Mouse (Mus musculus): ENCODE measurements at regions not wholly inside any gene's neighbourhood (a gene's known extent, or its start where the extent isn't known, plus 50 kb on each side); places are given as distances from the start of the nearest gene placed in this dataset.

GRCm38 (mm10) chr14:102925769-102926443 is 56.5 kb downstream of the Kctd12 start:
- DNase-seq = no peak

- DNase-seq = peak in 1 of 2 experiments; percentile 31
Observed at GRCm38 (mm10) chr14:102924674-102925073, 57.8 kb downstream of the Kctd12 start.

GRCm38 (mm10) chr14:102922496-102922993 is 59.9 kb downstream of the Kctd12 start:
- peak in 1 of 2 experiments; percentile 58 for DNase-seq

GRCm38 (mm10) chr14:102920415-102920814 is 62.0 kb downstream of the Kctd12 start:
- DNase-seq = no peak

GRCm38 (mm10) chr14:102919261-102919801 is 63.1 kb downstream of the Kctd12 start:
- DNase-seq = no peak

- no peak for DNase-seq
Observed at GRCm38 (mm10) chr14:102917929-102918328, 64.5 kb downstream of the Kctd12 start.

- DNase-seq = no peak
Observed at GRCm38 (mm10) chr14:102915918-102916317, 66.5 kb downstream of the Kctd12 start.

GRCm38 (mm10) chr14:102911582-102911981 is 70.9 kb downstream of the Kctd12 start:
- no peak for DNase-seq

GRCm38 (mm10) chr14:102908990-102909389 is 73.4 kb downstream of the Kctd12 start:
- DNase-seq = no peak

- DNase-seq = peak in 1 of 2 experiments; percentile 28
Observed at GRCm38 (mm10) chr14:102907411-102908103, 74.9 kb downstream of the Kctd12 start.

- peak in 1 of 2 experiments; percentile 20 for DNase-seq
Observed at GRCm38 (mm10) chr14:102906826-102907225, 75.6 kb downstream of the Kctd12 start.

- peak in 1 of 2 experiments; percentile 40 for DNase-seq
Observed at GRCm38 (mm10) chr14:102906286-102906685, 76.2 kb downstream of the Kctd12 start.

GRCm38 (mm10) chr14:102902906-102903305 is 79.5 kb downstream of the Kctd12 start:
- DNase-seq = peak; percentile 79 to 84

- DNase-seq = no peak
Observed at GRCm38 (mm10) chr14:102902236-102902635, 80.2 kb downstream of the Kctd12 start.

- peak; percentile 66 to 68 for DNase-seq
Observed at GRCm38 (mm10) chr14:102898445-102898844, 84.0 kb downstream of the Kctd12 start.

GRCm38 (mm10) chr14:102897039-102897438 is 85.4 kb downstream of the Kctd12 start:
- DNase-seq = no peak

GRCm38 (mm10) chr14:102896527-102896926 is 85.9 kb downstream of the Kctd12 start:
- no peak for DNase-seq

GRCm38 (mm10) chr14:102893241-102893640 is 89.2 kb downstream of the Kctd12 start:
- DNase-seq = no peak

GRCm38 (mm10) chr14:102891552-102891951 is 90.9 kb downstream of the Kctd12 start:
- no peak for DNase-seq

- no peak for DNase-seq
Observed at GRCm38 (mm10) chr14:102885240-102885598, 97.2 kb downstream of the Kctd12 start.

GRCm38 (mm10) chr14:102884539-102885239 is 97.7 kb downstream of the Kctd12 start:
- no peak for DNase-seq

GRCm38 (mm10) chr14:102883344-102884122 is 98.9 kb downstream of the Kctd12 start:
- peak; percentile 68 to 86 for DNase-seq

All from heart, adult 18-20 months (tissue).